Mouse (Mus musculus) kidney, adult 2 months (tissue): ENCODE data around the gene Gm9837.

ENCODE experiments used
- CTCF ChIP-seq: fragments of 200-500 bp; conservative IDR thresholded peaks from 2 replicates; pipeline ENCODE4 v1.5.1; 2011; ENCODE audit warnings: low read depth, mild to moderate bottlenecking, control low read depth, low read length, moderate library complexity, mixed read lengths; ENCODE audit not compliant: insufficient read depth, insufficient read length
- POLR2A ChIP-seq: fragments of 200-500 bp; IDR thresholded peaks from one replicate; pipeline ENCODE4 v1.6.1; 2011; ENCODE audit warnings: low read depth, low read length, control low read depth

DNA sequence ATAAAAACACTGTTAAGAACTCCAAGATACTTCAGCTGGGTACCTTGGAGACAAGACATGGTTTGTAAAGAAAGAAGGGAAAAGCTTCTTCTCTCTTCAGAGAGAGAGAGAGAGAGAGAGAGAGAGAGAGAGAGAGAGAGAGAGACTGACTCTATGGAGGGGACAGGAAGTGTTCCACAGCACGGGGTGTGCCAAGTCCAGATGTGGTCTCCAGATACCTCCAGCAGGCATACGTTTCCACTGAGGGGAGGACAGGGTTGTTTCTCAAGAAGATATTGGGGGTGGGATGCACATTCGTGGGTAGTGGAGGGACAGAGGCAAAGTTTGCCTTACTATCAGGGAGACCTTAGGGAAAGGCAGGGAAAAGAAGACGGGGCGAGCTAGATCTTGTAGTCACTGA is 48.5 kb upstream of the Gm9837 start:
- TF ChIP-seq CTCF (no peak), POLR2A (no peak)
